Mouse (Mus musculus) MEL (cell line): ENCODE measurements around the gene Dusp8.

ENCODE experiments used
- CTCF ChIP-seq, 3 experiments: IDR thresholded peaks in 2 of 3; conservative IDR thresholded peaks in 1 of 3; 2 replicates each; pipeline ENCODE4 v1.5.1; 2011 to 2012; ENCODE audit warnings: low read length in 3 of 3, low read depth in 2 of 3, mild to moderate bottlenecking in 2 of 3, improper control_type of control experiment in 1 of 3, inconsistent platforms in 1 of 3, mixed read lengths in 1 of 3, moderate library complexity in 1 of 3; ENCODE audit not compliant: control insufficient read depth in 1 of 3, insufficient read depth in 1 of 3, poor library complexity in 1 of 3, severe bottlenecking in 1 of 3
- ELF1 ChIP-seq: IDR thresholded peaks from 2 replicates; pipeline ENCODE4 v1.6.1; 2014; ENCODE audit warnings: low read depth, mild to moderate bottlenecking, inconsistent platforms, low read length, improper control_type of control experiment, moderate library complexity
- RCOR1 ChIP-seq: IDR thresholded peaks from 2 replicates; pipeline ENCODE4 v1.6.1; 2012; ENCODE audit warnings: low read depth, mild to moderate bottlenecking, inconsistent platforms, low read length, improper control_type of control experiment

GRCm38 (mm10) chr7:142097776-142098175 lies 2.1 kb upstream of the Dusp8 start:
- TF ChIP-seq ELF1: no peak
- TF ChIP-seq CTCF (IDR thresholded peaks at IDR 0.05 in 2 of 3, conservative IDR thresholded peaks at IDR 0.05 in 1 of 3; ENCODE audit: control insufficient read depth in 1 of 3, insufficient read depth in 1 of 3, low read depth in 2 of 3, low read length in 3 of 3, poor library complexity in 1 of 3, severe bottlenecking in 1 of 3): peak; percentile 74 to 97 (median 86)
- TF ChIP-seq RCOR1: no peak
